Mouse (Mus musculus) MEL (cell line): Measurements from ENCODE around the gene Klhl12. TPM values are rescaled to one million over a fixed set of nuclear protein-coding genes. Genes with fewer than 3 reads are reported as not detected.

Source experiments
- DNase-seq: peaks from one replicate; pipeline ENCODE4 v3.0.0; 2011; ENCODE audit warnings: low read depth, low spot score
- H3K27ac ChIP-seq: 2 replicates; pipeline ENCODE4 v1.5.1; 2012; ENCODE audit warnings: low read depth, mild to moderate bottlenecking, control low read depth, low read length, moderate library complexity; ENCODE audit not compliant: control insufficient read depth
- H3K27me3 ChIP-seq, 2 experiments: fragments of 150-350 bp in 1 of 2; sonication (generic) in 1 of 2; 2 replicates each; pipeline ENCODE4 v1.6.1; 2012; ENCODE audit warnings: low read length in 2 of 2, mild to moderate bottlenecking in 2 of 2, improper control_type of control experiment in 1 of 2, moderate library complexity in 1 of 2; ENCODE audit not compliant: insufficient read depth in 2 of 2, control insufficient read depth in 1 of 2
- H3K36me3 ChIP-seq, 2 experiments: 2 replicates each; pipeline ENCODE4 v1.6.1; 2012 to 2014; ENCODE audit warnings: low read length in 2 of 2, improper control_type of control experiment in 1 of 2, inconsistent platforms in 1 of 2, mild to moderate bottlenecking in 1 of 2; ENCODE audit not compliant: insufficient read depth in 2 of 2, control insufficient read depth in 1 of 2
- H3K4me1 ChIP-seq, 2 experiments: fragments of 150-350 bp in 1 of 2; sonication (generic) in 1 of 2; 2 replicates each; pipeline ENCODE4 v1.6.1; 2012; ENCODE audit warnings: low read length in 2 of 2, improper control_type of control experiment in 1 of 2, mild to moderate bottlenecking in 1 of 2; ENCODE audit not compliant: insufficient read depth in 2 of 2, control insufficient read depth in 1 of 2
- H3K4me3 ChIP-seq, 2 experiments: fragments of 150-350 bp in 1 of 2; sonication (generic) in 1 of 2; 2 replicates each; pipeline ENCODE4 v1.5.1; 2012; ENCODE audit warnings: low read depth in 2 of 2, low read length in 2 of 2, mild to moderate bottlenecking in 2 of 2, moderate library complexity in 2 of 2, control low read depth in 1 of 2, improper control_type of control experiment in 1 of 2; ENCODE audit not compliant: control insufficient read depth in 1 of 2, insufficient read depth in 1 of 2
- H3K79me2 ChIP-seq: 2 replicates; pipeline ENCODE4 v1.6.1; 2012; ENCODE audit warnings: mild to moderate bottlenecking, low read length, moderate library complexity; ENCODE audit not compliant: control insufficient read depth, poor library complexity, insufficient read depth
- H3K9ac ChIP-seq: 2 replicates; pipeline ENCODE4 v1.6.1; 2012; ENCODE audit warnings: low read depth, mild to moderate bottlenecking, control low read depth, low read length, moderate library complexity; ENCODE audit not compliant: control insufficient read depth, poor library complexity, severe bottlenecking
- H3K9me3 ChIP-seq: fragments of 150-350 bp; sonication (generic); replicated peaks from 2 replicates; pipeline ENCODE4 v1.6.1; 2012; ENCODE audit warnings: mild to moderate bottlenecking, low read length, improper control_type of control experiment, moderate library complexity; ENCODE audit not compliant: insufficient read depth
- BHLHE40 ChIP-seq: IDR thresholded peaks from 2 replicates; pipeline ENCODE4 v1.6.1; 2012; ENCODE audit warnings: low read depth, mild to moderate bottlenecking, inconsistent platforms, low read length, improper control_type of control experiment, borderline replicate concordance
- CHD2 ChIP-seq: IDR thresholded peaks from 2 replicates; pipeline ENCODE4 v1.6.1; 2011; ENCODE audit warnings: low read length, improper control_type of control experiment
- E2F4 ChIP-seq: IDR thresholded peaks from 2 replicates; pipeline ENCODE4 v1.6.1; 2011; ENCODE audit warnings: low read depth, low read length, improper control_type of control experiment, borderline replicate concordance
- GATA1 ChIP-seq: IDR thresholded peaks from 2 replicates; pipeline ENCODE4 v1.6.1; 2011; ENCODE audit warnings: low read depth, low read length, improper control_type of control experiment
- KAT2A ChIP-seq: conservative IDR thresholded peaks from 2 replicates; pipeline ENCODE4 v1.6.1; 2012; ENCODE audit warnings: low read depth, low read length, improper control_type of control experiment, inconsistent platforms
- MAFK ChIP-seq: IDR thresholded peaks from 2 replicates; pipeline ENCODE4 v1.6.1; 2011; ENCODE audit warnings: low read depth, mild to moderate bottlenecking, low read length, improper control_type of control experiment, borderline replicate concordance
- MAX ChIP-seq: IDR thresholded peaks from 2 replicates; pipeline ENCODE4 v1.6.1; 2011; ENCODE audit warnings: low read length, improper control_type of control experiment
- MYB ChIP-seq: IDR thresholded peaks from 2 replicates; pipeline ENCODE4 v1.6.1; 2011; ENCODE audit warnings: mild to moderate bottlenecking, low read depth, low read length, improper control_type of control experiment
- MYC ChIP-seq: IDR thresholded peaks from 2 replicates; pipeline ENCODE4 v1.6.1; 2011; ENCODE audit warnings: low read depth, mild to moderate bottlenecking, low read length, improper control_type of control experiment, moderate library complexity
- NRF1 ChIP-seq: IDR thresholded peaks from 2 replicates; pipeline ENCODE4 v1.6.1; 2014; ENCODE audit warnings: low read depth, mild to moderate bottlenecking, inconsistent platforms, low read length, improper control_type of control experiment, moderate library complexity; ENCODE audit not compliant: poor library complexity, insufficient read depth, severe bottlenecking
- POLR2A ChIP-seq, 2 experiments: IDR thresholded peaks; 2 replicates each; pipeline ENCODE4 v1.6.1; 2011 to 2012; ENCODE audit warnings: low read length in 2 of 2, mild to moderate bottlenecking in 2 of 2, control low read depth in 1 of 2, improper control_type of control experiment in 1 of 2, low read depth in 1 of 2, moderate library complexity in 1 of 2; ENCODE audit not compliant: control insufficient read depth in 1 of 2, insufficient read depth in 1 of 2, poor library complexity in 1 of 2
- RAD21 ChIP-seq: IDR thresholded peaks from 2 replicates; pipeline ENCODE4 v1.6.1; 2011; ENCODE audit warnings: mild to moderate bottlenecking, low read depth, low read length, improper control_type of control experiment
- SIN3A ChIP-seq: IDR thresholded peaks from 2 replicates; pipeline ENCODE4 v1.6.1; 2012; ENCODE audit warnings: low read length, improper control_type of control experiment, inconsistent platforms
- SMC3 ChIP-seq: IDR thresholded peaks from 2 replicates; pipeline ENCODE4 v1.6.1; 2011; ENCODE audit warnings: low read depth, low read length, improper control_type of control experiment
- TAL1 ChIP-seq: IDR thresholded peaks from 2 replicates; pipeline ENCODE4 v1.6.1; 2012; ENCODE audit warnings: mild to moderate bottlenecking, inconsistent platforms, low read length, moderate library complexity, mixed read lengths
- TBP ChIP-seq: IDR thresholded peaks from 2 replicates; pipeline ENCODE4 v1.8.0; 2011; ENCODE audit warnings: low read depth, low read length, improper control_type of control experiment
- UBTF ChIP-seq: IDR thresholded peaks from 2 replicates; pipeline ENCODE4 v1.6.1; 2012; ENCODE audit warnings: low read depth, mild to moderate bottlenecking, inconsistent platforms, low read length, improper control_type of control experiment, moderate library complexity, borderline replicate concordance; ENCODE audit not compliant: insufficient read depth
- USF1 ChIP-seq: IDR thresholded peaks from 2 replicates; pipeline ENCODE4 v1.6.1; 2014; ENCODE audit warnings: low read depth, mild to moderate bottlenecking, inconsistent platforms, low read length, improper control_type of control experiment, moderate library complexity
- USF2 ChIP-seq, 2 experiments: IDR thresholded peaks; 2 replicates each; pipeline ENCODE4 v1.6.1; 2011 to 2012; ENCODE audit warnings: improper control_type of control experiment in 2 of 2, low read length in 2 of 2, borderline replicate concordance in 1 of 2, inconsistent platforms in 1 of 2, low read depth in 1 of 2, mild to moderate bottlenecking in 1 of 2; ENCODE audit not compliant: insufficient read depth in 1 of 2
- ZC3H11A ChIP-seq: IDR thresholded peaks from 2 replicates; pipeline ENCODE4 v1.6.1; 2012; ENCODE audit warnings: low read depth, mild to moderate bottlenecking, inconsistent platforms, low read length, improper control_type of control experiment
- ZMIZ1 ChIP-seq: IDR thresholded peaks from 2 replicates; pipeline ENCODE4 v1.6.1; 2012; ENCODE audit warnings: low read depth, mild to moderate bottlenecking, inconsistent platforms, low read length, improper control_type of control experiment, moderate library complexity
- polyA plus RNA-seq, 2 experiments: library from polyadenylated mRNA; stranded (reverse) in 1 of 2; unstranded in 1 of 2; fragments of >175 nt in 1 of 2; fragments of >200 nt in 1 of 2; gene quantifications; 2 replicates each; pipeline versions ENCODE4 v1.2.1 to v1.2.4; 2012; ENCODE audit warnings: low replicate concordance in 2 of 2, low read depth in 1 of 2; ENCODE audit not compliant: insufficient read length in 2 of 2, insufficient read depth in 1 of 2, missing spikeins in 1 of 2
- total RNA-seq: library from RNA; depleted of rRNA; stranded (reverse); fragments of 300-350 nt; gene quantifications from 2 replicates; pipeline ENCODE4 v1.2.3, GENCODE M21; 2012

The Klhl12 gene
- total and polyA plus RNA-seq, 3 experiments = 20.8 to 26.4 TPM; not detected in 1

DNA sequence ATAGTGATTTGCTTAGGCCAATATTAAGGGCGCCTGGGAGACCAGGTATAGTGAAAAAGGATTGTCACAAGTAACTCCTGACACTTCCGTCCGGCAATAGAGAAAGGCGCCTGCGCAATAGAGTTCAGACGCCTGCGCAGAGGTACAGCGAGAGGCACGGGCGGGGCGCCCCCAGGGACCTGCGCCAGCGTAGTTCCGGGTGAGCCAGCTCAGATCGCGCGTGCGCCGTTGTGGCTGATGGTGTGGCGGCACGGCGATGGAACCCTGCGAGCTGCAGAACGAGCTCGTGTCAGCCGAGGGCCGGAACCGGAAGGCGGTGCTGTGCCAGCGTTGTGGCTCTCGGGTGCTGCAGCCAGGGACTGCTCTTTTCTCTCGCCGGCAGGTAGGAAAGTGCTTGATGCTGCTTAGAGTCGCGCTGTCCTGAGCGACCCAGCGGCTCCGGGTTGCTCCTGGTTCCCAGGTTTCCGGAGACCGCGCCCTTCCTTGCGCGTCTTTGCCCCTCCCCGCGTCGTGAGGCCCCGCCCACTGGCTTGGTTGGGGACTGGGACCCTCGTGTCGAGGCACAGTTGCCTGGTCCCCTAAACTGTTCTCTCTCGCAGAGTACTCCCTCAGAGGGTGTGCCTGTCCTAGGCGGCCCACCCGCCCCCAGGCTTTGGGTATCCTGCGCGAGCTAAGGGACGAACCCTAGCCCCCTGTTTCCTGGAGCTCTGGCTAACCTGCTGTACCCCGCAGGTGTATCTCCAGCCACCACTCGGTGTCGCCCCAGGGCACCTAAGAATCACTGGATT is 39.3 kb downstream of the Klhl12 start, which contains the start of gene Rabif (continued):
- TF ChIP-seq USF2 (IDR thresholded peaks at IDR 0.05; ENCODE audit: borderline replicate concordance in 1 of 2, insufficient read depth in 1 of 2, low read depth in 1 of 2, low read length in 2 of 2) (no peak), MYB (no peak), GATA1 (no peak), E2F4 (peak; percentile 72; the same call in 1 of the 2 replicates)

DNA sequence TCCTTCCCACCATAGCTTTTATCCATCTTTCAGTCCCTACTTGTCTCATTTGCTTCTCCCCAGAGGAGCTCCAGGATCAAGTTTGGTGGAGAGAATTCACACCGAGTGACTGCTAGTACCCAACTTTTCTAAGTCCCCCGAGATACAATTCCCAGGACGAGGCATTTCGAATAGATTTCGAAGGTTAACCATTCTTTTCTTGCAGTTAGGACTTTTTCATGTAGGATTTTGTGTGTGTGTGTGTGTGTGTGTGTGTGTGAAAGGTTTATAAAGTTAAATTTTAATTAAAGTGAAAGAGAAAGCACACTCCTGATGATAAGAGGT is 39.8 kb downstream of the Klhl12 start:
- TF ChIP-seq KAT2A (no peak), CHD2 (peak; percentile 59)
- peaks cover 3 to 20% of the 10 kb centered on the region in 2 experiments; a peak in 3 of 4 replicates for H3K36me3 ChIP-seq
- peaks cover 33% of the 10 kb centered on the region for H3K79me2 ChIP-seq
- no peak for DNase-seq
- H3K9me3 ChIP-seq = no peaks in the 10 kb centered on the region
- peaks cover 15 to 20% of the 10 kb centered on the region in 2 experiments for H3K4me1 ChIP-seq
- peak overlapping the region; percentile 98 for H3K9ac ChIP-seq
- peak overlapping the region; percentile 71 to 96 for H3K4me3 ChIP-seq
- peak overlapping the region; percentile 94 for H3K27ac ChIP-seq
- H3K27me3 ChIP-seq = no peaks in the 10 kb centered on the region

DNA sequence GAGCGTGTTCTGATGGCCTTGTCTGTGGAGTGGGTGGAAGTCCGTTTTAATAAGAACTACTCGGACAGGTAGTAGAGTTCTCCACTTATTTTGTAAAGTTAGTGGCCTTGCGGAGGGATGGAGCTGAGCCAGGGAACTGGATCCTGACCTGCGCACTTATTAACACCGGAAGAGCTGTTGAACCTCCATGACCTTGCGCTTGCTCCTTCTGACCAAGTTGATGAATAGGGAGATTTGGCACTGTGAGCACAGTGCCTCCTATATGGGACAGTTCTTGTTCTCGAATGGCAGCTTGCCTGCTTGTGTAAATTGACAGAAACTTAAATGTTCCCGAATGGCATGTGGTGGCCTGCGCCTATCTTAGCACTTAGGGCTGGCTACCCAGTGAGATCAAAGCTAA is 40.7 kb downstream of the Klhl12 start:
- TF ChIP-seq CHD2 (no peak), SMC3 (no peak), TAL1 (no peak), ZMIZ1 (no peak), MAX (no peak), MAFK (no peak), ZC3H11A (no peak), USF1 (no peak), KAT2A (no peak), UBTF (no peak), SIN3A (no peak), NRF1 (no peak), RAD21 (no peak), MYC (no peak), BHLHE40 (no peak), TBP (no peak), POLR2A (IDR thresholded peaks at IDR 0.05; ENCODE audit: control insufficient read depth in 1 of 2, insufficient read depth in 1 of 2, low read depth in 1 of 2, low read length in 2 of 2, poor library complexity in 1 of 2) (no peak)
- Histone ChIP-seq H3K9ac (peak overlapping the region; percentile 98), H3K4me1 (peaks cover 8 to 16% of the 10 kb centered on the region in 2 experiments), H3K27me3 (no peaks in the 10 kb centered on the region), H3K27ac (no peak overlapping the region), H3K4me3 (no peak overlapping the region; a peak in 1 of 4 replicates), H3K36me3 (peaks cover 0 to 14% of the 10 kb centered on the region in 2 experiments; a peak in 3 of 4 replicates), H3K79me2 (peaks cover 38% of the 10 kb centered on the region), H3K9me3 (no peaks in the 10 kb centered on the region)
- DNase-seq = no peak
